Mouse (Mus musculus) naive thymus-derived CD4-positive, alpha-beta T cell, adult 2 months (primary cell): ENCODE measurements around the gene Cdh10.

Experiments used
- DNase-seq: peaks from one replicate; pipeline ENCODE4 v3.0.0-alpha.2; 2011; ENCODE audit warnings: low read depth

The Cdh10 gene

GRCm38 (mm10) chr15:18818185-18818973 lies at the start of gene Cdh10:
Gene Cdh10 (plus strand): TSS chr15:18818947.
- DNase-seq, result no peak

- DNase-seq, result no peak
Observed at GRCm38 (mm10) chr15:18809148-18809827, 9.5 kb upstream of the Cdh10 start.

DNA sequence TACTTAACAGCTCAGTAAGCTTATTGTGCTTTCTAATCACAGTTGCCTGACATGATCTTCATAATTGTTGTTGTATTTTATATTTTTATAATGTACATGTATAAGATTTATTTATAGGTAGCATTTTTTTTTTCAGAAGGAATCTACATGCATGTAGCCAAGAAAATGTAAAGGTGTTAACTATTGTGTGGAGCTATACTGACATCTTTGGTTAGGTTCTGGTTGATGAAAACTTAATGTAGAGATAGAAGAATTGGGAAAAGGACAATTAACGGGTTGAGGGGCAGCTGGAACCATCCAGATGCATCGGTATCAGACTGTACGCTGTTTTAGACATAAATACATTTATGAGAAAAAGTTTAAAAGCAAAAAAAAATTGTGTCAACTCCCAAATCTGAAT lies 1.0 kb upstream of the Cdh10 start:
- no peak for DNase-seq

DNA sequence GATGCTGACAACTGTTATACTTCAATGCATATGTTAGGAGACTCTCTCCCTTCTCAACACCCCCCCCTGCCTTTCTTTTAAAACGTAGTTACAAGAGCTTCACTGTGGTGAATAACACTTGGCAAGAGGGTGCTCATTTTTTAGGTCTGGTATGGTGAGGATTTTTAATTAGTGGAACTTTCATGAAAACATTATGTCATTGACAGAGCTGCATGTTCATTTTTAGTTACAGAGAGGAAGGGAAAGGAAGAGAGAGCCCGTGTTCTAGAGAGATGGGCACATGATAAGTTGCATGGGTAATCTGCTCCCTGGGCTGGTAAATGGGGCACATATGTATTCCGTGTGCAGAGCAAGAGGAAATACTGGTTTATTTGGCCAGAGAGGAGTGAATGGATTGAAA lies 1.5 kb downstream of the Cdh10 start:
- DNase-seq, result no peak

GRCm38 (mm10) chr15:18821114-18821756 lies 2.5 kb downstream of the Cdh10 start:
- peak; percentile 75 for DNase-seq

DNA sequence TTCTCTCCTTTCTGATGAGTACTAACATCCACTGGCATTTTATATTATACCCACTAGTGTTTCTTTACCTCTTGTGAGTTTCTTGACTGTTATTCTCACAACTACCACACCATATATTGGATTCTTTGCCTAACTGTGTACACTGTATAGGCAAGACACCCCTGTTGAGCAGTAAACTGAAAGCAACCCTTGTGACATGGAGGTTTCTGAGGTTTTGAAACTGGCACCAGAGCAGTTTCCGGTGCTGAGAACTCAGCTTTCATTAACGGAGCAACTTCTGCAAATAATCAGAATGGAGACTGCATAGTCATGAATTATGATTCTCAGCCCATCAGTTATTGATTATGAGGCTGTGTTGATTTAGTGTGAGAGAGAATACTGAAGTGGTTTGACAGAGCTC lies 4.7 kb downstream of the Cdh10 start:
- peak; percentile 4 for DNase-seq

GRCm38 (mm10) chr15:18832263-18832662 lies 13.5 kb downstream of the Cdh10 start:
- DNase-seq, result peak; percentile 21

DNA sequence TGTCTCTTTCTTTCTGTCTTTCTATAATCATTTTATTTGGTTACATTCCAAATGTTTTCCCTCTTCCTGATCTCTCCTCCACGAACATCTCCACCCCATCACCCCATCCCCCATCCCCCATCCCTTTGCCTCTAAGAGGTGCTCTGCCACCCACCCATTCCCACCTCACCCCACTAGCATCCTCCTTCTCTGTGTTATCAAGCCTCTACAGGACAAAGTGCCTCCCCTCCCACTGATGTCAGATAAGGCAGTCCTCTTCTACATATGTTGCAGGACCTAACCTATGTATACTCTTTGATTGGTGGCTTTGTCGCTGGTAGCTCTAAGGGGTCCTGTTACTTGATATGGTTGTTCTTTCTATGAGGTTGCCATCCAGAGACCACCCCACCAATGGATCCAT lies 23.0 kb downstream of the Cdh10 start:
- DNase-seq, result no peak

GRCm38 (mm10) chr15:18844807-18845206 lies 26.1 kb downstream of the Cdh10 start:
- DNase-seq, result no peak

DNA sequence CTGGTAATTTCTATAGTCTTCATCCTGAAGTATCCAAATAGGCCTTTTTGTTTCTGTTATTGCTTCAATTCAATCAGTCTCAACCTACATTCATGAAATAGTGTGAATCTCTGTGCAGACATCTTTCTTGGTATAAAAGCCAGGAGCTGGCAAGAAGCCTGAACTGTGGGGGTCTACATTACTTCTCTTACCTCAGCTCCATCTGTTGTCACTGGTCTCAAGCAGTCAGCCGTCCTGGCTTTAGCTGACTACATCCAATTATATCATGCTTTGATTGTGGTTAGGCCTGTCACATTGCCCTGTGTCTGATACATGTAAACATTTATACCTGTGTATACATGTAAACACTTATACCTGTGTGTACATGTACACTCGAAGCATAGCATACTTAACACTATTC lies 31.8 kb downstream of the Cdh10 start:
- no peak for DNase-seq

GRCm38 (mm10) chr15:18858135-18858534 lies 39.4 kb downstream of the Cdh10 start:
- DNase-seq, result no peak

- DNase-seq, result no peak
Observed at GRCm38 (mm10) chr15:18869871-18870270, 51.1 kb downstream of the Cdh10 start.

DNA sequence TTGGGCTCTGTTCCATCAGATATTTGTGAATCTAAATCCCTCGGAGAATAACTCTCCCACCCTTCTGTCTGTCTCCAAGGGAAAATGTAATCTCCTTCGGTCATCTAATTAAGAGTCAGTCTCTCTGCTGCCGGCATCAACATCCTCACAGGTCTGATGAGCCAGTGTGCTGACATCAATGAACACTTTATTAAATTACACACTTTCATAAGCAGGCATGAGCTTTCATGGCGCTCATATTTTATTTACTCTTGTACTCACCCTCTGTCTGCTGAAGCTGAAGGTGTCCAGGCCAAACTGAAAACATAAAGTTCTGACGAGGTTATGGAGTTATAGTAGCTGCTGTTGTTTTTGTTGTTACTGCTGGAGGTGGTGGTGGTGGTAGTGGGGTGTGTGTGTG lies 62.7 kb downstream of the Cdh10 start:
- no peak for DNase-seq

DNA sequence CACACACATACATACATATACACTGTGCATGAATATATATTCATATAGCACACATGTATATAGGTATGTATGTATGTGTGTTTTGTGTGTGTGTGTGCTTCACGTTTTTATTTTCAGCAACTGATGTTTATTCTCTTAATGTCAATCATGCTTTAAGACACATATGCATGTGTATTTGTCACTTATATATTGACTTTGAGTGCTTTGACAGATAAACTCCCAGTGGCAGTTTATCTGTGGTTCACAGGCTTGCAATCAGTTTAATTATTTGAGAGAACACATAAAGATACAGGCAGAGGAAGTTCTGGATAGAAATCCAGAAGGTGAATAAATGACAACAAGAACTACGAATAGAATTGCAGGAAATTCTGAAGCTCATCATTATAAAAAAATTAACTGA lies 67.9 kb downstream of the Cdh10 start:
- DNase-seq, result no peak

DNA sequence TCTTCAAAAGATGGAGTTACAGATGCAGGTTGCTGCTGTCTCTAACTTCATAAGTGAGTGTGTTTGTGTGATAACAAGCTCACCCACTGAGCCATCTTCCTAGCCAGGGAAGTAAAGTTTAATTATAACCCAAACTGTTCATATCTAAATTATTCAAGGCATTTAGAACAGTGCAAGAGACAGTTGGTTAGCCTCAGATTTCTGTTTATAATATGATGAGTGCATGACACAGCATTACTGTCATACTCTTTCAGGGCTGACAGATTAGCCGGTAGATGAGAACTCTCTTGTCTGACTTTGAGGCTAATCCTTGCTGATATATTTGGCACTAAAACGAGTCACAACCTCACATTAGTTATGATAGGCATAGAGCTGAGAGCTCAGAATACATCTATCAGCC lies 70.2 kb downstream of the Cdh10 start:
- DNase-seq, result no peak

DNA sequence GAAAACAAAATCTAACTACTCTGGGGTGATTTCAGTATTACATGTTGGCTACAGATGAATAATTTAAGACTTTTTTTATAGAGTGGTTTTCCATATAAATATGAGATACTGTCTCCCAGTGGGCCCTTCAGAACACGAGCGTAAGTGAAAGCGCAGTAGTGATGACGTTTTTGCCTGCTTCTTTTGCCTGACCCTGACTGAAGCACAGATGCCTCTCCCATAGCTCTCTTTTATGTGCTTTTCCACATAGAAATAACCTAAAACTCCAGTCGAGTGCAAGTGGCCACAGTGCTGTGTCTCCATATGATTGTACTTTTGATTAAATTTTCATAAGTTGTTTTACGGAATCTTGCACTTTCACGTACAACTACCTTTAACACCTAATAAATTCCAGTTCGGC lies 71.6 kb downstream of the Cdh10 start:
- DNase-seq, result no peak

- no peak for DNase-seq
Observed at GRCm38 (mm10) chr15:18900776-18901175, 82.0 kb downstream of the Cdh10 start.

DNA sequence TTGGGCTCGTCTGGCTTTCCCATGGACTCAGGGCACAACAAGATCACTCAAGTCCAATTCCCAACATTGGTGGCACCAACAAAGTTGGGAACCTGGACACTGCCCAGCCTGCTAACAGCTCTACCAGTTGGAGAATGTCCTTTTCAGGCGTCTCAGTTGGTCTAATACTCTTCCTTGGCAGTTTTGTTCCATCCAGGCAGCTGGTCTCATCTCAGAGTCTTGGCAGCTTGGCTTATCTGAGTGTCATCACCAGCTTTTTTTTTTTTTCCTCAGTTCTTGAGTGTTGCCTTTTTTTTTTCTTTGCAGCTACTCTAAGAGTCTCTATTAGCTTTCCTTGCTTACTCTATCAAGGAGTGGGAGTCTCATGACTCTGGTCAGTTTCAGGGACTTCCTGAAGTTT lies 85.4 kb downstream of the Cdh10 start:
- DNase-seq, result no peak

DNA sequence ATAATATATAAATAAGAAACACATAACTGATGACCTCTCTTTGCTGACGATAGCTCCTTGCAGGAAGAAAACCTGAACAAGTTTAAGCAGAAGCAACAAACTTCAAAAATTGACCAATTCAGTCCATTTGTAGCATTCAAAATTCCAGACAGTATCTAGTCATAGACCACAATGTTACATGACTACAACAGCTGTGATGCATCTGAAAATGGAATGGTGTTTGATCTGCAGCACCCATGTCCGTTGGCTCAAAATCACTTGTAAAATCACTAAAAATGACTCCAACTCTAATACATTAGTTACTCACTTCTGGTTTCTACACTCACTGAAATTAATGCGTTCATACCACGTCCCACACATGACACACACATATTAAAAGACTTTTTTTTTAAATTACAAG lies 91.9 kb downstream of the Cdh10 start:
- no peak for DNase-seq

DNA sequence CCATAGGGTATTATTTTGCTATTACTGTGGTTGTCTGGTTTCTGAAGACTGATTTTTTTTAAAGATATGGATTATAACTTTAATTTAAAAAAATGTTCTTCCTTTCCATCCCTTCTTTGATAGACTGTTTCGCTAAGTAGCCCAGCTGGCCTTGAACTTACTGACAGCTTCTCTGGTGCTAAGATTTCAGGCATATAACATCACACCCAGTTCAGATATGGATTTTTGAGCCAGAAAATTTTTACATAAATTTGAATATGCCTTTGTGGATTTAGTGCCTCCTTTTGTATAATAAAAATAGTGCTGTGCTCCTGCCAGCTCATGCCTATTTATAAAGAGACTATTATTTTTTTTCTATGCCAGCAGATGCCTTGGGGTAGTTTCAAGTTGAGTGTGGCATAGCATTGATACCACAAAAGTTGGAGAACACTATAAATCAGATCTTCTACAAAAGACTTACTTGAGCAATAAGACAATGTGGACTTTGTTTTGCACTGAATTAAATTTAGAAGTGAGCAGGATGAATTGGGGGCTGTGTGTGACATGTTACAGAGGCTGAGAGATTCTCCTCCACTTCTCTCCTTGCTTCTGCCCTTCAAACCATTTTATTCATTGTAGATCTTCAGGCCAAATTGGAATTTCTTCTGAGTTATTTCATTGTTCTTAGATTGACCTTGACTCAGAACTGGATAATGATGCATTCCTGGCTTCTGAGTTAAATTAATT lies 106.8 kb downstream of the Cdh10 start:
- no peak for DNase-seq

GRCm38 (mm10) chr15:18926964-18927363 lies 108.2 kb downstream of the Cdh10 start:
- no peak for DNase-seq

DNA sequence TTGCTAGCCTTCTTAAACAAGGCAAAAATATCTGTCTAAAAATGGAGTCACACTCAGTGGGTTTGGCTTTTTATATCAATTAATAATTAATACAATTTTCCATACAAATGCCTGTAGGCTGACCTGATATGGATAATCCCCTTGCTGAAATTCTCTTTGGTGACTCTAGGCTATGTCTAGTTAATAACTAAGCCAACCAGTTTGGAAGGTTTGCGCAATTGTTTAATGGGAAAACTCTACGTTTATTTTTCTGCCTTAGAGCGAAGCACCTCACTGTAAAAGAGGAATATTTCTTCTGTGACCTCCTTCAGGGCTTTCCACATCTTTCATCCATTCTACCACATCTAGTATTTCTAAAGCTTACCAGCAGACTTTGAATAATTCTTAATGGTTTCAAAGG lies 133.5 kb downstream of the Cdh10 start:
- no peak for DNase-seq

GRCm38 (mm10) chr15:18975041-18975440 lies 156.3 kb downstream of the Cdh10 start:
- no peak for DNase-seq
